Mouse (Mus musculus) regulatory T cell (primary cell): ENCODE data around the gene A4galt.

ENCODE experiments used
- in situ Hi-C: fragments of 300-600 bp; cut with MboI, MseI; formaldehyde crosslinking; loops from one replicate; pipeline ENCODE4 v1.15.1; 2025; ENCODE audit warnings: high pct_unique_total_duplicates

A4galt gene

GRCm38 (mm10) chr15:83268428-83268827, 16.9 kb upstream of the A4galt start:
- in situ Hi-C loops: loop anchor here (10.0 kb wide), 1 partner anchor 976 kb away; no protein-coding TSS in a partner anchor

- in situ Hi-C loops: loop anchor here (10.0 kb wide), 1 partner anchor 980 kb away; no protein-coding TSS in a partner anchor
Measured at GRCm38 (mm10) chr15:83265269-83265668, 13.7 kb upstream of the A4galt start.

- in situ Hi-C loops: loop anchor here (10.0 kb wide), 1 partner anchor 981 kb away; no protein-coding TSS in a partner anchor
Measured at GRCm38 (mm10) chr15:83263405-83263804, 11.8 kb upstream of the A4galt start.

- in situ Hi-C loops: no loop called here
Measured at GRCm38 (mm10) chr15:83257906-83258305, 6.3 kb upstream of the A4galt start.

GRCm38 (mm10) chr15:83256491-83256890, 4.9 kb upstream of the A4galt start:
- in situ Hi-C loops: no loop called here

GRCm38 (mm10) chr15:83255944-83256343, 4.4 kb upstream of the A4galt start:
- in situ Hi-C loops: no loop called here

DNA sequence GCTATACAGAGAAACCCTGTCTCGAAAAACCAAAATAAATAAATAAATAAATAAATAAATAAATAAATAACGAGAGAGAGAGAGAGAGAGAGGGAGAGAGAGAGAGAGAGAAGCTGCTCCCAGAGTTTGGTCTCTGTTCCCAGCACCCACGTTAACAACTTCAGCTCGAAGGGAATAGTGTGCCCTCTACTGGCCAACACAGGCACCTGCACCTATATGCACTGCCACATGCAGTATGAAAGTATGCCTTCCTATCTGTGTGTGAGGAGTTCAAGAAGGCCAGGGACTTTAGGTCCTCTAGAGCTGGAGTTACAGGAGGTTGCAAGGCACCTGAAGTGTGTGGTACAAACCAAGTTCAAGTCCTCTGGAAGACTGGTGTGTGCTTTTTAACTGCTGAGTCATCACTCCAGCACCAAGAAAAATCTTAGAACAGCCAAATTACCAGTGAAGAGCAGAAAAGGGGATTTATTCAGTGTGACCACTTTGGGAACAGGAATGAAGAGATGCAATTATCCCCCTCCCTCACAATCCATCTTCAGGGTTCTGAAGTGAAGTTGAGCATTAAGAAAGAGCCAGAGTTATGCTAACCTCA, 3.7 kb upstream of the A4galt start:
- in situ Hi-C loops: no loop called here

- in situ Hi-C loops: no loop called here
Measured at GRCm38 (mm10) chr15:83254372-83255070, 2.9 kb upstream of the A4galt start.

DNA sequence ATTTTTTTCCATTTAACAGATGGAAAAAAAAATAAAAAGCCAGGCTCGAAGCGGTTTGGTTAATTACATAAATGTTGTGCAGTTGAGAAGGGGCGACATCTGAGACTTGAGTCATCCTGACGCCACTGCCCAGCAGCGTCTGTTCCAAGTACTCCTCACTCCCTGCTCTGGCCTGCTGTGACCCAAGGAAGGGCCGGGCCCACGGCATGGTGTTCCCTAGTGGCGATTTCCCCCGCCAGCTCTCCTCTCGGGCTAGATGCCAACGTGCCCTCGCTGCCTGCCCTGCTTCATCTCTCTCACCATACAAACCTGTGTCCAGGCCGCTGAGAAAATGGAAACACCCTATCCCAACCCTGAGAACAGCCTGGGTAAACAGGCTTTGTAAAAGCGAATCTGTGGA, 486 bp upstream of the A4galt start:
- in situ Hi-C loops: no loop called here

DNA sequence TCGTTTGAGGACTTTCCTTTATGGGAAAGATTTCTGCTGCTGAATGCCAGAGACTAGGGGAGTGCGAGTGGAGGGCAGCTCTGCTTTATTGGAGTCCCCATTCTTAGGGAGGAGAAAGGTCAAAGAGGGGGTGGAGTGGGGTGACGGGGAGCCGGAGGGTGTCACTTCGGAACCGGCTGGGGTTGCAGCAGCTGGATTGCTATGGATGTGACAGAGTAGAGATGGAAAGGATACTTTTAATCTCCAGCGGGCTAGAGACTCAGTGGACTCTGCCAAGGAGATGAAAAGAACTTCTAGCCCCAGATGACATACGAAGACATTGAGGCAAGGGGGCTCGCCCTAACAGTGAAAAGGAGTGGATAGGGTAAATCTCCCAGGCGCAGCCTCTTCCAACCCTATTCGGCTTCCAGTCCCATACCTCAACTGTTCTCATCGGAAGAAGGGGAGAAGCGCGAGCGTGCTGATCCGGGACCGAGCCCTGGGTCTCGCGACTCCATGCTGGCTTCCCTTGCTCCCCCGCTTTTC, 861 bp downstream of the A4galt start:
- in situ Hi-C loops: no loop called here

DNA sequence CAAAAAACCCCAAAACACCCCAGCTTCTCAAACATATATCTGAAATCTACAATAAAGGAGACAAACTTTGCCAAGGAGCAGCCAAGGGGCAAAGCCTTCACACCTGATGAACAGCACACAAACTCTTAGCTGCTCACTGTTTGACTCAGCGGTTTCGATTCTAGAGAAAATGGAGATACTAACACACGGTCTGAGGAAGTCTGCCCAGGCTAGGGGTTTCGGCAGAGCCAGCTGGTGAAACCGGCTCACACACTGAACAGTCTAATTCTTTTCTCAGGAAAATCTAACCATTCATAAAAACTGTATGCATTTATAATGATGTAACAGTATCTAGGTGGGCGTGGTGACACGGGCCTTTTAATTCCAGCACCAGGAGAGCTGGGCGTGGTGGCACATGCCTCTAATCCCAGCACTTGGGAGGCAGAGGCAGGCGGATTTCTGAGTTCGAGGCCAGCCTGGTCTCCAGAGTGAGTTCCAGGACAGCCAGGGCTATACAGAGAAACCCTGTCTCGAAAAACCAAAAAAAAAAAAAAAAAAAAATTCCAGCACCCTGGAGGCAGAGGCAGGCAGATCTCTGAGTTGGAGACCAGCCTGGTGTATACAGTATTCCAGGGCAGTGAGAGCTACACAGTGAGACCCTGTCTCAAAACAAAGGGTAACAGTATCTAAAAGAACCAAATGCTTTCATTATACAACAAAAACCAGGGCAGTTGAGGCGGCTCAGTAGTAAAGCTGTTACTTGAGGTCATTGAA, 1.9 kb downstream of the A4galt start:
- in situ Hi-C loops: no loop called here

GRCm38 (mm10) chr15:83248236-83248844, 3.2 kb downstream of the A4galt start:
- in situ Hi-C loops: no loop called here

DNA sequence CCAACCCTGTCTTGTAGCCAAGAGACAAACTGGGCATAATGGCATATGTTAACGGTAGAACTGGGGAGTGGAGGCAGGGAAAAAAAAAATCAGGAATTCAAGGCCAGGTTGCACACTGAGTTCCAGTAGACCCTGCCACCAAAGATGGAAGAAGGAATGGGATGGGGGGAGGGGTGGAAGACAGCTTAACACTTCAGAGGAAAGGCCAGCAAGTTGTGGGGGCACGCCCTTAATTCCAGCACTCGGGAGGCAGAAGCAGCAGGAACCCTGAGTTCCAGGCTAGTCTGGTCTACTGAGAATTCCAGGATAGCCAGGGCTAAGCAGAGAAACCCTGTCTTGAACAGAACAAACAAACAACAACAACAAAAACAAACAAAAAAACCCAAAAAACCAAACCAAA, 7.2 kb downstream of the A4galt start:
- in situ Hi-C loops: no loop called here

DNA sequence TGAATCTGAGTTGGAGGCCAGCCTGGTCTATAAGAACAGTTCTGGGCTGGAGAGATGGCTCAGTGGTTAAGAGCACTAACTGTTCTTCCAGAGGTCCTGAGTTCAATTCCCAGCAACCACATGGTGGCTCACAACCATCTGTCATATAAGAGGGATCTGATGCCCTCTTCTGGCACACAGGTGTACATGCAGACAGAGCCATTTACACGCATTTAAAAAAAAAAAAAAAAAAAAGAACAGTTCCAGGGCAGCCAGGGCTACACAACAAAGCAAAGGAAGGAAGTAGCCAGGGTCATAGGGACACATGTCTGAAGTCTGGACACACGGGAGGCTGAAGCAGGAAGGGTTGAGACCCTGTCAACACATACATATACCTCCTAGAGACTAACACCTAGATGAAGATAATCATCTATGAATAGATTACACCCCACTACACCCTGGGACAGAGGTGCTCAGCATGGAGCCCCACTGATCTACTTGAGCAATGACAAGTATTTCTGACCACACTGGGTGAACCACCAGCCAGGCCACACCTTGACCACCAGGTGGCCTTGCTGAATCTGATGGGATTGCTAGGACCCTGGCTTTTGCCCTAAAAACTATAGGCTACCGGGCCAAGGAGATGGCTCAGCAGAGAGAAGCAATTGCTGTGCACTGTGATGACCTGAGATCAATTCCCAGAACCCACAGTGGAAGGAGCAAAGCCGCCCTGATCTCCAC, 9.5 kb downstream of the A4galt start:
- in situ Hi-C loops: no loop called here

- in situ Hi-C loops: no loop called here
Measured at GRCm38 (mm10) chr15:83241497-83241896, 10.1 kb downstream of the A4galt start.

DNA sequence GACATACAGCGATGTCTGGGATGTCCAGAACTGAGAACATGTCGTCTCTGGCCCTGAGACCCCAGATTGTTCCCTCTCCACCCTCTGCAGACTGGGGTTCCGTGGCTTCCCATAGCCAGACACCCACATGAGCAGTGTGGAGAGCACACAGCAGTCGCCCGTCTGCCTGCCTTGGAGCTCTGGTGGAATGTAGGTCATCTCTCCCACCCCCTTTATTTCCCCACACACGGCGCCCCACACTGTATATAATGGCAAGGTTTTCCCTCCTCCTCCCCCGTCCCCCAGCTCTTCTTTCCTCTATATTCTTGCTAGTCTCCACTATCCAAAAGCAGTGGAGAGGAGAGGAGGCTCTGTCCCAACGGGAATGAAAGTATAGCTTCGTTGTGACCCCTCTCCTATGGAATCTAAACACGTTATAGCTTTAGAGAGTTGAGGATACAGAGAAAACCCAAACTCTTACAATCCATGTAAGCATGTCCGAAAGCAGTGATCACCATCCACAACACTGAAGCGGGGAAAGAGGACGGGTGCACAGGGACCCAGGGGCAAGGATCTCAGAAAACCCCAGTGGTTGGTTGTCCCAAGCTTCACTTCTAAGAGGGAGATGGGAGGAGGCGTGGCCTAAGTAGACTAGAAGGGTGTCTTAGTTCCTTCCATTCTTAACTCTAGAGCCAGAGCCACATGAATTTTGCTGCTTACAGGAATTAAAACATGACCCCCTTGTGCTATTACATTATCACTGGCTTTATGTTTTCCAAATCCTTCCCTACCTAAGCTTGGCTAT, 13.9 kb downstream of the A4galt start:
- in situ Hi-C loops: no loop called here

DNA sequence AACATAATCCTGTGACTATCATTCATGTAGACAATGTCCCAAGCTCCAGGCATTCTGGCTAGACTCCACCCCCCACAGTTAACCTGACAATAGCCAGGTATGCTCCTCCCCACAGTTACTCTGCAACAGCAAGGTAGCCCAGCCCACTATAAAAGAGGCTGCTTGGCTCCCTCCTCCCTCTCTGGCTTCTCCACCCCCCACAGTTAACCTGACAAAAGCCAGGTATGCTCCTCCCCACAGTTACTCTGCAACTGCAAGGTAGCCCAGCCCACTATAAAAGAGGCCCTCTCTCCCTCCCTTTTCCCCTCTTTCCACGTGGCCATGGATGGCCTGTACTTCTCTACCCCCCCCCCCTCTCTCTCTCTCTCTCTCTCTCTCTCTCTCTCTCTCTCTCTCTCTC, 14.8 kb downstream of the A4galt start:
- in situ Hi-C loops: no loop called here

- in situ Hi-C loops: no loop called here
Measured at GRCm38 (mm10) chr15:83233219-83233992, 18.2 kb downstream of the A4galt start.

GRCm38 (mm10) chr15:83227559-83227958, 24.0 kb downstream of the A4galt start:
- in situ Hi-C loops: loop anchor here (10.0 kb wide), 1 partner anchor 1267 kb away; no protein-coding TSS in a partner anchor

GRCm38 (mm10) chr15:83226871-83227270, 24.7 kb downstream of the A4galt start:
- in situ Hi-C loops: loop anchor here (10.0 kb wide), 1 partner anchor 1268 kb away; no protein-coding TSS in a partner anchor
